Mouse (Mus musculus): Measurements from ENCODE around the gene Sema5b. TPM values are rescaled to one million over a fixed set of nuclear protein-coding genes. Genes with fewer than 3 reads are reported as not detected.

The Sema5b gene
- polyA plus RNA-seq, 1 experiment from 2014 or later = 2.0 TPM

- H3K36me3 ChIP-seq = no peaks in the 10 kb centered on the region
- H3K4me2 ChIP-seq = no peak overlapping the region
- H3K4me1 ChIP-seq = no peaks in the 10 kb centered on the region
- H3K27me3 ChIP-seq (replicated peaks) = peaks cover 42% of the 10 kb centered on the region
- no peak overlapping the region for H3K27ac ChIP-seq (replicated peaks)
- 70% methylated on average over 4 of the region's 4 CpGs for WGBS
- no peak for ATAC-seq (ENCODE audit: extremely low read depth, insufficient number of reproducible peaks, low FRiP score, low TSS enrichment)
- H3K4me3 ChIP-seq = no peak overlapping the region
- H3K9ac ChIP-seq = no peak overlapping the region
- H3K9me3 ChIP-seq = no peaks in the 10 kb centered on the region
Observed at GRCm38 (mm10) chr16:35648862-35649261, 107.9 kb downstream of the Sema5b start.

GRCm38 (mm10) chr16:35652206-35652605, 111.3 kb downstream of the Sema5b start:
- 51% methylated on average over 6 of the region's 6 CpGs for WGBS
- Histone ChIP-seq H3K4me2 (no peak overlapping the region), H3K9ac (no peak overlapping the region), H3K36me3 (no peaks in the 10 kb centered on the region), H3K27ac (replicated peaks) (no peak overlapping the region), H3K4me3 (no peak overlapping the region), H3K27me3 (replicated peaks) (peaks cover 40% of the 10 kb centered on the region), H3K4me1 (no peaks in the 10 kb centered on the region), H3K9me3 (no peaks in the 10 kb centered on the region)
- no peak for ATAC-seq (ENCODE audit: extremely low read depth, insufficient number of reproducible peaks, low FRiP score, low TSS enrichment)

- Histone ChIP-seq H3K9ac (no peak overlapping the region), H3K4me1 (no peaks in the 10 kb centered on the region), H3K27ac (replicated peaks) (no peak overlapping the region), H3K36me3 (no peaks in the 10 kb centered on the region), H3K4me3 (no peak overlapping the region), H3K4me2 (no peak overlapping the region), H3K9me3 (no peaks in the 10 kb centered on the region), H3K27me3 (replicated peaks) (peaks cover 40% of the 10 kb centered on the region)
- 77% methylated on average over 3 of the region's 3 CpGs for WGBS
- no peak for ATAC-seq (ENCODE audit: extremely low read depth, insufficient number of reproducible peaks, low FRiP score, low TSS enrichment)
Observed at GRCm38 (mm10) chr16:35652706-35653105, 111.8 kb downstream of the Sema5b start.

GRCm38 (mm10) chr16:35653951-35654350, 113.0 kb downstream of the Sema5b start:
- Histone ChIP-seq H3K9ac (no peak overlapping the region), H3K27ac (replicated peaks) (no peak overlapping the region), H3K9me3 (no peaks in the 10 kb centered on the region), H3K36me3 (no peaks in the 10 kb centered on the region), H3K4me1 (no peaks in the 10 kb centered on the region), H3K27me3 (replicated peaks) (peaks cover 50% of the 10 kb centered on the region), H3K4me3 (no peak overlapping the region), H3K4me2 (no peak overlapping the region)
- 85% methylated on average over 5 of the region's 5 CpGs for whole genome bisulfite sequencing
- no peak for ATAC-seq (ENCODE audit: extremely low read depth, insufficient number of reproducible peaks, low FRiP score, low TSS enrichment)

- ATAC-seq (ENCODE audit: extremely low read depth, insufficient number of reproducible peaks, low FRiP score, low TSS enrichment) = no peak
- H3K4me3 ChIP-seq = peak overlapping the region; percentile 54
- peak overlapping the region; percentile 82 for H3K4me2 ChIP-seq
- peak overlapping the region; percentile 68 for H3K9ac ChIP-seq
- peaks cover 84% of the 10 kb centered on the region for H3K27me3 ChIP-seq (replicated peaks)
- H3K36me3 ChIP-seq = no peaks in the 10 kb centered on the region
- H3K9me3 ChIP-seq = no peaks in the 10 kb centered on the region
- H3K27ac ChIP-seq (replicated peaks) = no peak overlapping the region
- 5% methylated on average over 36 of the region's 36 CpGs for WGBS
- H3K4me1 ChIP-seq = peaks cover 11% of the 10 kb centered on the region
Observed at GRCm38 (mm10) chr16:35660222-35660621, 119.3 kb downstream of the Sema5b start.

GRCm38 (mm10) chr16:35663831-35664414, 123.0 kb downstream of the Sema5b start:
- 89% methylated on average over 9 of the region's 9 CpGs for WGBS
- Histone ChIP-seq H3K27me3 (replicated peaks) (peaks cover 51% of the 10 kb centered on the region), H3K4me3 (no peak overlapping the region), H3K9me3 (no peaks in the 10 kb centered on the region), H3K4me2 (no peak overlapping the region), H3K9ac (no peak overlapping the region), H3K36me3 (no peaks in the 10 kb centered on the region), H3K27ac (replicated peaks) (no peak overlapping the region), H3K4me1 (peaks cover 11% of the 10 kb centered on the region)
- ATAC-seq (ENCODE audit: extremely low read depth, insufficient number of reproducible peaks, low FRiP score, low TSS enrichment) = no peak

- 72% methylated on average over 4 of the region's 4 CpGs for WGBS
- ATAC-seq (ENCODE audit: extremely low read depth, insufficient number of reproducible peaks, low FRiP score, low TSS enrichment) = no peak
Observed at GRCm38 (mm10) chr16:35664847-35665246, 123.9 kb downstream of the Sema5b start.

GRCm38 (mm10) chr16:35677511-35678113, 136.7 kb downstream of the Sema5b start:
- WGBS = 32% methylated on average over 8 of the region's 8 CpGs
- Histone ChIP-seq H3K4me1 (peaks cover 15% of the 10 kb centered on the region), H3K27me3 (replicated peaks) (no peaks in the 10 kb centered on the region), H3K36me3 (no peaks in the 10 kb centered on the region), H3K4me2 (no peak overlapping the region), H3K4me3 (no peak overlapping the region), H3K27ac (replicated peaks) (no peak overlapping the region), H3K9me3 (no peaks in the 10 kb centered on the region), H3K9ac (no peak overlapping the region)
- ATAC-seq (ENCODE audit: extremely low read depth, insufficient number of reproducible peaks, low FRiP score, low TSS enrichment) = no peak

More at GRCm38 (mm10) chr16:35664847-35665246, 123.9 kb downstream of the Sema5b start:
- Histone ChIP-seq H3K4me3 (no peak overlapping the region), H3K27me3 (replicated peaks) (peaks cover 42% of the 10 kb centered on the region), H3K27ac (replicated peaks) (no peak overlapping the region), H3K9ac (no peak overlapping the region), H3K9me3 (no peaks in the 10 kb centered on the region), H3K36me3 (no peaks in the 10 kb centered on the region), H3K4me1 (peaks cover 7% of the 10 kb centered on the region), H3K4me2 (no peak overlapping the region)

- no peak overlapping the region for H3K9ac ChIP-seq
- ATAC-seq (ENCODE audit: extremely low read depth, insufficient number of reproducible peaks, low FRiP score, low TSS enrichment) = no peak
- 13% methylated on average over 3 of the region's 3 CpGs for WGBS
- no peak overlapping the region for H3K4me2 ChIP-seq
- no peaks in the 10 kb centered on the region for H3K27me3 ChIP-seq (replicated peaks)
- H3K36me3 ChIP-seq = no peaks in the 10 kb centered on the region
- H3K27ac ChIP-seq (replicated peaks) = no peak overlapping the region
- peaks cover 15% of the 10 kb centered on the region for H3K4me1 ChIP-seq
- H3K4me3 ChIP-seq = no peak overlapping the region
- H3K9me3 ChIP-seq = no peaks in the 10 kb centered on the region
Observed at GRCm38 (mm10) chr16:35678476-35678875, 137.5 kb downstream of the Sema5b start.

- H3K9ac ChIP-seq = peak overlapping the region; percentile 21; the same call in 1 of the 2 replicates
- no peaks in the 10 kb centered on the region for H3K9me3 ChIP-seq
- H3K27me3 ChIP-seq (replicated peaks) = no peaks in the 10 kb centered on the region
- no peak overlapping the region for H3K4me3 ChIP-seq
- H3K4me2 ChIP-seq = no peak overlapping the region
- no peaks in the 10 kb centered on the region for H3K36me3 ChIP-seq
- 54% methylated on average over 17 of the region's 17 CpGs for WGBS
- ATAC-seq (ENCODE audit: extremely low read depth, insufficient number of reproducible peaks, low FRiP score, low TSS enrichment) = no peak; the same call in 1 of the 2 replicates
- peaks cover 15% of the 10 kb centered on the region for H3K4me1 ChIP-seq
- H3K27ac ChIP-seq (replicated peaks) = peak overlapping the region; percentile 68
Observed at GRCm38 (mm10) chr16:35681327-35682108, 140.6 kb downstream of the Sema5b start.

- Histone ChIP-seq H3K4me3 (no peak overlapping the region), H3K27ac (replicated peaks) (no peak overlapping the region), H3K4me2 (no peak overlapping the region), H3K9me3 (no peaks in the 10 kb centered on the region), H3K36me3 (no peaks in the 10 kb centered on the region), H3K9ac (no peak overlapping the region), H3K27me3 (replicated peaks) (no peaks in the 10 kb centered on the region), H3K4me1 (peaks cover 15% of the 10 kb centered on the region)
- ATAC-seq (ENCODE audit: extremely low read depth, insufficient number of reproducible peaks, low FRiP score, low TSS enrichment) = no peak
- WGBS = 71% methylated on average over 13 of the region's 13 CpGs
Observed at GRCm38 (mm10) chr16:35685027-35685426, 144.1 kb downstream of the Sema5b start.

All from heart, embryonic 13.5 days (tissue).